Mouse (Mus musculus) natural killer cell, adult 2 months (primary cell): Measurements from ENCODE around the gene Wdfy3.

Experiments
- DNase-seq, 2 experiments: peaks; one replicate each; pipeline ENCODE4 v3.0.0; 2022; ENCODE audit warnings: low spot score in 2 of 2

The Wdfy3 gene

GRCm38 (mm10) chr5:101785921-101786614 lies 283.7 kb downstream of the Wdfy3 start:
- no peak for DNase-seq

GRCm38 (mm10) chr5:101784787-101785186 lies 284.9 kb downstream of the Wdfy3 start:
- DNase-seq = no peak

GRCm38 (mm10) chr5:101784328-101784727 lies 285.4 kb downstream of the Wdfy3 start:
- no peak for DNase-seq
